Mouse (Mus musculus) pancreas, adult 10 weeks (tissue): ENCODE measurements around the gene Cttnbp2. TPM values are rescaled to one million over a fixed set of nuclear protein-coding genes. Genes with fewer than 3 reads are reported as not detected.

ENCODE experiments used
- polyA plus RNA-seq: library from polyadenylated mRNA; stranded (reverse); fragments of 350-450 nt; fragmentation: Illumina TruSeq; extraction: RNeasy Lipid Tissue Mini Kit (QIAGEN cat#74804); gene quantifications from one replicate; pipeline ENCODE4 v1.2.3, GENCODE M21; 2015; ENCODE audit warnings: low read depth, low replicate concordance; ENCODE audit not compliant: insufficient read depth

The Cttnbp2 gene
- 2.7 TPM for polyA plus RNA-seq

DNA sequence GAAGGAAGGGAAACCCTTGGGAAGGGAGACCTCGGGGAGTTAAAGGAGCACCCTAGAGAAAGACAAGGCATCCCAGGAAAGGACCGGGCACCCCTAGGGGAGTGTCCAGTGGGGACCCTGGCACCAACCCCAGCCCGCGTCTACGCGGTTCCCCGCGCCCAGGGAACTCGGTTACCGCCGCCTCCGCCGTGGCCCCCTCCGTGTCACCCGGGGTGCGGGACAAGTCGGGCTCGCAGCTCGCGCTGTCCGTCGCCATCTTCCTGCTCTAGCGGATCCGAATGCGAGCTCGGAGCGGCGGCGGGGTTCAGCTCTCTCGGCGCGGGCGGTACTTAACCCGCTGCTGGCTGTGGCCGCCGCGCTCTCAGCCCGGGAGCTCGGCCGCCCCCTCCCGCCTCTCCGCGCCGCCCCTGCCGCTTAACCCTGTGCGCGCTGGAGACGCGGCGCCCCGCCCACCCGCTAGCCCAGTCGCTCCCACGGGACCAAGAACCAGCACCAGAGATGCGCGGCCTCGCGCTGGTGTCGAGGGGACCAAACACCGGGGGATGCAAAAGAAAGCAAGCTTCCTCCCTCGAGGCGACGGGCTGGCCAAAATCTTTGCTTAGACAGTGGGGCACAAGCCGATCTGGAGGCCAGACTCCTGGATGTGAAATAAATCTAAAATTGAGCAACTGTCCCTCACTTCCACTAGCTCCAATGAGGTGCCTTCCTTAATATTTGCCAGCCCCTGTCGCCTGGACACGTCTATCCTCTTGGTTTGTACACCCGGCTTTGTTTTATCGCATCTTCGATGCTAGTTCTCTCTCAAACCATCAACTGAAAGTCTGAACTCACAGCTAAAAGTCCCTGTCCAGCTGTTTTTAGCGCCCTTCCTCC, at the start of gene Cttnbp2:
Gene Cttnbp2 (minus strand): TSS at position 364 of the 873 bp plus-strand sequence.

